Mouse (Mus musculus) kidney, postnatal 0 days (tissue): ENCODE results near the gene Des. TPM values are rescaled to one million over a fixed set of nuclear protein-coding genes. Genes with fewer than 3 reads are reported as not detected.

Experiments
- ATAC-seq: fragments of 200-750 bp; cut with Nextera tagmentation; replicated peaks from 2 replicates; pipeline ENCODE4 v1.8.0; 2017; ENCODE audit warnings: low read depth, moderate number of reproducible peaks, moderate TSS enrichment, moderate library complexity; ENCODE audit not compliant: low FRiP score
- DNase-seq: peaks from one replicate; pipeline ENCODE4 v3.0.0-alpha.2; 2016; ENCODE audit warnings: low spot score
- H3K27ac ChIP-seq: fragments of 300-500 bp; sonication (generic); 2 replicates; pipeline ENCODE4 v1.5.1; 2014; ENCODE audit warnings: mild to moderate bottlenecking
- H3K27me3 ChIP-seq: fragments of 300-500 bp; sonication (generic); 2 replicates; pipeline ENCODE4 v1.6.1; 2014; ENCODE audit warnings: low read length, mixed read lengths; ENCODE audit not compliant: insufficient read depth
- H3K36me3 ChIP-seq: fragments of 300-500 bp; sonication (generic); 2 replicates; pipeline ENCODE4 v1.6.1; 2014; ENCODE audit warnings: low read length, mixed read lengths; ENCODE audit not compliant: insufficient read depth
- H3K4me1 ChIP-seq: fragments of 300-500 bp; sonication (generic); replicated peaks from 2 replicates; pipeline ENCODE4 v1.6.1; 2014; ENCODE audit warnings: antibody characterized with exemption, low read length, mixed read lengths; ENCODE audit not compliant: insufficient read depth
- H3K4me2 ChIP-seq: fragments of 300-500 bp; sonication (generic); 2 replicates; pipeline ENCODE4 v1.6.1; 2014; ENCODE audit warnings: mild to moderate bottlenecking, low read length, moderate library complexity, mixed read lengths
- H3K4me3 ChIP-seq: fragments of 300-500 bp; sonication (generic); replicated peaks from 2 replicates; pipeline ENCODE4 v1.5.1; 2014; ENCODE audit warnings: low read depth, low read length
- H3K9ac ChIP-seq: fragments of 300-500 bp; sonication (generic); 2 replicates; pipeline ENCODE4 v1.6.1; 2014; ENCODE audit warnings: low read depth, low read length
- H3K9me3 ChIP-seq: fragments of 300-500 bp; sonication (generic); replicated peaks from 2 replicates; pipeline ENCODE4 v1.6.1; 2016; ENCODE audit warnings: low read length, inconsistent platforms, mixed read lengths
- CTCF ChIP-seq: IDR thresholded peaks from 2 replicates; pipeline ENCODE4 v1.5.1; 2016; ENCODE audit warnings: antibody characterized with exemption, low read depth, mild to moderate bottlenecking, moderate library complexity
- WGBS: fragments of 180-500 bp; shearing (Covaris S2); extraction: QIAGEN DNeasy Blood & Tissue Kit; methylation state at CpG from one replicate; pipeline ENCODE4 v1.1.7; 2014; 5-methylcytosine and 5-hydroxymethylcytosine counted together
- polyA plus RNA-seq: library from polyadenylated mRNA; unstranded; fragments of >200 nt; fragmentation: Nextera tagmentation; extraction: Ambion mirVana; gene quantifications from 2 replicates; pipeline ENCODE4 v1.2.1, GENCODE M21; 2015

Gene Des
- polyA plus RNA-seq, 1 experiment from 2014 or later = 18.6 TPM

- H3K9me3 ChIP-seq = no peaks in the 10 kb centered on the region
- no peak for DNase-seq
- no peak for TF ChIP-seq CTCF
- peaks cover 10% of the 10 kb centered on the region for H3K4me1 ChIP-seq
- no peak overlapping the region for H3K9ac ChIP-seq
- H3K27ac ChIP-seq = no peak overlapping the region
- ATAC-seq = no peak
- no peak overlapping the region for H3K4me3 ChIP-seq
- H3K4me2 ChIP-seq = no peak overlapping the region
- H3K36me3 ChIP-seq = no peaks in the 10 kb centered on the region
- peaks cover 10% of the 10 kb centered on the region; the same call in 1 of the 2 replicates for H3K27me3 ChIP-seq
- 82% methylated on average over 2 of the region's 2 CpGs for WGBS
These were observed 19.1 kb downstream of the Des start for GRCm38 (mm10) chr1:75379196-75379595.

- Histone ChIP-seq H3K9ac (no peak overlapping the region), H3K27me3 (peaks cover 10% of the 10 kb centered on the region; the same call in 1 of the 2 replicates), H3K27ac (no peak overlapping the region), H3K9me3 (no peaks in the 10 kb centered on the region), H3K4me3 (no peak overlapping the region), H3K4me1 (peaks cover 9% of the 10 kb centered on the region), H3K36me3 (no peaks in the 10 kb centered on the region), H3K4me2 (no peak overlapping the region)
- no peak for ATAC-seq
- DNase-seq = no peak
- TF ChIP-seq CTCF = no peak
- WGBS = 64% methylated on average over 8 of the region's 8 CpGs
These were observed 19.8 kb downstream of the Des start for GRCm38 (mm10) chr1:75379931-75380330.

- Histone ChIP-seq H3K27me3 (0 out of 2 replicates have a peak, but pooled peaks cover 1% of the 10 kb centered on the region), H3K4me3 (no peak overlapping the region), H3K36me3 (no peaks in the 10 kb centered on the region), H3K4me2 (no peak overlapping the region), H3K27ac (no peak overlapping the region), H3K4me1 (peaks cover 2% of the 10 kb centered on the region; the same call in 1 of the 2 replicates), H3K9ac (no peak overlapping the region), H3K9me3 (no peaks in the 10 kb centered on the region)
- DNase-seq (no peak), ATAC-seq (no peak)
- WGBS = 53% methylated on average over 2 of the region's 2 CpGs
- TF ChIP-seq CTCF = no peak
These were observed 20.8 kb downstream of the Des start for GRCm38 (mm10) chr1:75380951-75381350.

GRCm38 (mm10) chr1:75381482-75382355, 21.6 kb downstream of the Des start:
- TF ChIP-seq CTCF = no peak; the same call in 1 of the 2 replicates
- H3K4me1 ChIP-seq = peaks cover 2% of the 10 kb centered on the region; the same call in 1 of the 2 replicates
- H3K4me3 ChIP-seq = peak overlapping the region; percentile 59
- peak; percentile 34 for ATAC-seq
- peak overlapping the region; percentile 71 for H3K27ac ChIP-seq
- peak overlapping the region; percentile 69 for H3K9ac ChIP-seq
- H3K27me3 ChIP-seq = no peaks in the 10 kb centered on the region
- no peaks in the 10 kb centered on the region for H3K36me3 ChIP-seq
- WGBS = 9% methylated on average over 38 of the region's 60 CpGs
- no peaks in the 10 kb centered on the region for H3K9me3 ChIP-seq
- peak; percentile 58 for DNase-seq
- H3K4me2 ChIP-seq = peak overlapping the region; percentile 91

- 2% methylated on average over 28 of the region's 28 CpGs for WGBS
- Histone ChIP-seq H3K27me3 (no peaks in the 10 kb centered on the region), H3K27ac (peak overlapping the region; percentile 71), H3K9me3 (no peaks in the 10 kb centered on the region), H3K4me3 (peak overlapping the region; percentile 59), H3K36me3 (no peaks in the 10 kb centered on the region), H3K9ac (peak overlapping the region; percentile 69), H3K4me1 (peaks cover 7% of the 10 kb centered on the region), H3K4me2 (peak overlapping the region; percentile 91)
- DNase-seq (peak; percentile 88), ATAC-seq (peak; percentile 37; the same call in 1 of the 2 replicates)
- no peak for TF ChIP-seq CTCF
These were observed 22.4 kb downstream of the Des start for GRCm38 (mm10) chr1:75382356-75383071.

GRCm38 (mm10) chr1:75384470-75385141, 24.5 kb downstream of the Des start:
- no peak for DNase-seq
- Histone ChIP-seq H3K4me3 (no peak overlapping the region), H3K27ac (no peak overlapping the region), H3K4me2 (peak overlapping the region; percentile 11; the same call in 1 of the 2 replicates), H3K36me3 (no peaks in the 10 kb centered on the region), H3K9me3 (no peaks in the 10 kb centered on the region), H3K27me3 (no peaks in the 10 kb centered on the region), H3K4me1 (peaks cover 22% of the 10 kb centered on the region), H3K9ac (no peak overlapping the region)
- no peak for ATAC-seq
- no peak for TF ChIP-seq CTCF
- WGBS = 72% methylated on average over 24 of the region's 27 CpGs
